Comparison of ENCODE assay signal across 8 mouse cellular contexts in genomic region chr5:130171956-130172601, GRCm38 (mm10). TPM values are rescaled to one million over a fixed set of nuclear protein-coding genes. Genes with fewer than 3 reads are reported as not detected.
DNase-seq lines count a peak whose midpoint lies in the region; ATAC-seq and TF ChIP-seq lines count a peak whose summit lies in the region.

No protein-coding gene starts in this region.

- DNase-seq in neural tube, embryonic 11.5 days (ENCODE audit: low spot score): no peak
- DNase-seq in neural tube, embryonic 10.5 days (ENCODE audit: extremely low spot score, low spot score): no peak
- DNase-seq in adrenal gland, postnatal 36 days: peak; percentile 61 to 69
- peak; percentile 11 for DNase-seq in forelimb bud, embryonic 11.5 days (ENCODE audit: low read depth, low spot score)
- DNase-seq in hindbrain, embryonic 14.5 days (ENCODE audit: low spot score): peak; percentile 26
- no peak for DNase-seq in liver, embryonic 11.5 days (ENCODE audit: low spot score)
- DNase-seq in midbrain, postnatal 0 days (ENCODE audit: low spot score): peak; percentile 38
- peak; percentile 39 for DNase-seq in testis, postnatal 14 days (ENCODE audit: low spot score)

- H3K27ac ChIP-seq in neural tube, embryonic 11.5 days (ENCODE audit: low read depth, low read length): peak overlapping the region; percentile 41; the same call in 1 of the 2 replicates
- H3K27ac ChIP-seq in hindbrain, embryonic 14.5 days: peak overlapping the region; percentile 76
- H3K27ac ChIP-seq in liver, embryonic 11.5 days (ENCODE audit: low read depth, low read length): peak overlapping the region; percentile 100
- H3K27ac ChIP-seq in midbrain, postnatal 0 days (ENCODE audit: low read depth, low read length): peak overlapping the region; percentile 87

- peak overlapping the region; percentile 39 for H3K4me2 ChIP-seq in neural tube, embryonic 11.5 days (ENCODE audit: low read depth)
- H3K4me2 ChIP-seq in hindbrain, embryonic 14.5 days (replicated peaks): peak overlapping the region; percentile 88
- H3K4me2 ChIP-seq in liver, embryonic 11.5 days: peak overlapping the region; percentile 79
- H3K4me2 ChIP-seq in midbrain, postnatal 0 days (ENCODE audit: low read depth, low read length, poor library complexity, severe bottlenecking): peak overlapping the region; percentile 76

- TF ChIP-seq CTCF in midbrain, postnatal 0 days (IDR thresholded peaks at IDR 0.05): no peak

- no peaks in the 10 kb centered on the region for H3K27me3 ChIP-seq in neural tube, embryonic 11.5 days (ENCODE audit: control insufficient read depth, insufficient read depth, low read length)
- H3K27me3 ChIP-seq in hindbrain, embryonic 14.5 days (ENCODE audit: control insufficient read depth, insufficient read depth, low read length): no peaks in the 10 kb centered on the region
- H3K27me3 ChIP-seq in liver, embryonic 11.5 days (replicated peaks; ENCODE audit: control insufficient read depth, insufficient read depth, low read length): no peaks in the 10 kb centered on the region
- H3K27me3 ChIP-seq in midbrain, postnatal 0 days (ENCODE audit: insufficient read depth, low read length): no peaks in the 10 kb centered on the region

- peak; percentile 39 for ATAC-seq in neural tube, embryonic 11.5 days (ENCODE audit: insufficient read depth, low FRiP score, low TSS enrichment)
- ATAC-seq in hindbrain, embryonic 14.5 days (ENCODE audit: low FRiP score): peak; percentile 17; the same call in 1 of the 2 replicates
- ATAC-seq in liver, embryonic 11.5 days (replicated peaks; ENCODE audit: low FRiP score): no peak; the same call in none of the 2 replicates
- no peak for ATAC-seq in midbrain, postnatal 0 days (ENCODE audit: low FRiP score)

- peaks cover 12% of the 10 kb centered on the region; the same call in 1 of the 2 replicates for H3K4me1 ChIP-seq in neural tube, embryonic 11.5 days (ENCODE audit: control insufficient read depth, insufficient read depth, low read length)
- H3K4me1 ChIP-seq in hindbrain, embryonic 14.5 days (replicated peaks; ENCODE audit: control insufficient read depth, insufficient read depth, low read length): peaks cover 22% of the 10 kb centered on the region
- peaks cover 36% of the 10 kb centered on the region for H3K4me1 ChIP-seq in liver, embryonic 11.5 days (replicated peaks; ENCODE audit: control insufficient read depth, insufficient read depth, low read length)
- peaks cover 14% of the 10 kb centered on the region for H3K4me1 ChIP-seq in midbrain, postnatal 0 days (ENCODE audit: insufficient read depth, low read length)

- H3K9ac ChIP-seq in neural tube, embryonic 11.5 days (ENCODE audit: low read length): peak overlapping the region; percentile 84
- H3K9ac ChIP-seq in hindbrain, embryonic 14.5 days: peak overlapping the region; percentile 93
- peak overlapping the region; percentile 90 for H3K9ac ChIP-seq in liver, embryonic 11.5 days (ENCODE audit: low read depth, low read length)
- H3K9ac ChIP-seq in midbrain, postnatal 0 days (replicated peaks; ENCODE audit: low read length, poor library complexity, severe bottlenecking): peak overlapping the region; percentile 89

- H3K9me3 ChIP-seq in neural tube, embryonic 11.5 days (ENCODE audit: control insufficient read depth, low read length): no peaks in the 10 kb centered on the region
- H3K9me3 ChIP-seq in hindbrain, embryonic 14.5 days (ENCODE audit: control insufficient read depth, low read length): no peaks in the 10 kb centered on the region
- no peaks in the 10 kb centered on the region for H3K9me3 ChIP-seq in liver, embryonic 11.5 days (ENCODE audit: control insufficient read depth, low read length)
- no peaks in the 10 kb centered on the region for H3K9me3 ChIP-seq in midbrain, postnatal 0 days (ENCODE audit: low read length)

- 2% methylated on average over 42 of the region's 46 CpGs for WGBS in neural tube, embryonic 11.5 days
- WGBS in hindbrain, embryonic 14.5 days: 1% methylated on average over 38 of the region's 46 CpGs
- WGBS in liver, embryonic 11.5 days: 2% methylated on average over 46 of the region's 46 CpGs
- WGBS in midbrain, postnatal 0 days: 2% methylated on average over 29 of the region's 46 CpGs

- no peaks in the 10 kb centered on the region for H3K36me3 ChIP-seq in neural tube, embryonic 11.5 days (ENCODE audit: control insufficient read depth, insufficient read depth, low read length)
- H3K36me3 ChIP-seq in hindbrain, embryonic 14.5 days (replicated peaks; ENCODE audit: control insufficient read depth, insufficient read depth): no peaks in the 10 kb centered on the region
- H3K36me3 ChIP-seq in liver, embryonic 11.5 days (ENCODE audit: control insufficient read depth, insufficient read depth, low read length): peaks cover 2% of the 10 kb centered on the region; the same call in 1 of the 2 replicates
- H3K36me3 ChIP-seq in midbrain, postnatal 0 days (ENCODE audit: insufficient read depth, low read length): no peaks in the 10 kb centered on the region

- peak overlapping the region; percentile 88 for H3K4me3 ChIP-seq in neural tube, embryonic 11.5 days (ENCODE audit: low read depth, low read length)
- peak overlapping the region; percentile 91 for H3K4me3 ChIP-seq in hindbrain, embryonic 14.5 days (replicated peaks; ENCODE audit: low read length)
- H3K4me3 ChIP-seq in liver, embryonic 11.5 days (ENCODE audit: low read depth, low read length): peak overlapping the region; percentile 89
- peak overlapping the region; percentile 94 for H3K4me3 ChIP-seq in midbrain, postnatal 0 days (ENCODE audit: low read depth, low read length)

RNA-seq across cellular contexts. Expression of gene Rabgef1, which starts 0.5 kb away (rescaled TPM):
- polyA plus RNA-seq in neural tube, embryonic 11.5 days (2014; fragmentation: Nextera tagmentation; extraction: Ambion mirVana): 25.4 and 27.8 TPM in 2 replicates
- total RNA-seq in adrenal gland, postnatal 36 days (2021): 10 to 100 TPM; 39.3 to 47.9 TPM
- polyA plus RNA-seq in hindbrain, embryonic 14.5 days (2014; fragmentation: Nextera tagmentation; extraction: Ambion mirVana): 35.7 and 40.3 TPM in 2 replicates
- polyA plus RNA-seq in liver, embryonic 11.5 days (2014; fragmentation: Nextera tagmentation; extraction: Ambion mirVana): 39.6 and 41.1 TPM in 2 replicates
- total RNA-seq in midbrain, postnatal 0 days (2014; rRNA removed): 15.5 and 24.2 TPM in 2 replicates
- 31.3 and 34.1 TPM in 2 replicates for polyA plus RNA-seq in midbrain, postnatal 0 days (2015; fragmentation: Nextera tagmentation; extraction: Ambion mirVana)

RNA-seq across cellular contexts. Expression of gene Kctd7, which starts 27.4 kb away (rescaled TPM):
- polyA plus RNA-seq in neural tube, embryonic 11.5 days (2014; fragmentation: Nextera tagmentation; extraction: Ambion mirVana): 7.2 and 8.3 TPM in 2 replicates
- total RNA-seq in adrenal gland, postnatal 36 days (2021): 10 to 100 TPM in 1 of 2 experiments, 1 to 10 TPM in 1; 8.6 to 14.6 TPM
- 15.3 and 18.1 TPM in 2 replicates for polyA plus RNA-seq in hindbrain, embryonic 14.5 days (2014; fragmentation: Nextera tagmentation; extraction: Ambion mirVana)
- polyA plus RNA-seq in liver, embryonic 11.5 days (2014; fragmentation: Nextera tagmentation; extraction: Ambion mirVana): 8.5 TPM in 2 replicates
- 19.5 and 22.3 TPM in 2 replicates for total RNA-seq in midbrain, postnatal 0 days (2014; rRNA removed)
- 12.2 and 14.3 TPM in 2 replicates for polyA plus RNA-seq in midbrain, postnatal 0 days (2015; fragmentation: Nextera tagmentation; extraction: Ambion mirVana)

RNA-seq across cellular contexts. Expression of gene Tmem248, which starts 44.8 kb away (rescaled TPM):
- 32.0 and 35.8 TPM in 2 replicates for polyA plus RNA-seq in neural tube, embryonic 11.5 days (2014; fragmentation: Nextera tagmentation; extraction: Ambion mirVana)
- total RNA-seq in adrenal gland, postnatal 36 days (2021): 10 to 100 TPM; 68.0 to 74.2 TPM
- 31.3 and 36.5 TPM in 2 replicates for polyA plus RNA-seq in hindbrain, embryonic 14.5 days (2014; fragmentation: Nextera tagmentation; extraction: Ambion mirVana)
- 43.3 and 49.0 TPM in 2 replicates for polyA plus RNA-seq in liver, embryonic 11.5 days (2014; fragmentation: Nextera tagmentation; extraction: Ambion mirVana)
- 46.9 and 50.1 TPM in 2 replicates for total RNA-seq in midbrain, postnatal 0 days (2014; rRNA removed)
- 28.6 and 31.6 TPM in 2 replicates for polyA plus RNA-seq in midbrain, postnatal 0 days (2015; fragmentation: Nextera tagmentation; extraction: Ambion mirVana)

Comparison
In these comparisons a context has a peak if more than half of its experiments do, and no peak if none do; other contexts are left out.
1. ATAC-seq: peak in neural tube, embryonic 11.5 days (single experiment) and hindbrain, embryonic 14.5 days (single experiment); none in liver, embryonic 11.5 days (single experiment) and midbrain, postnatal 0 days (single experiment).
2. DNase-seq: peak in adrenal gland, postnatal 36 days (2 of 2), forelimb bud, embryonic 11.5 days (single experiment), hindbrain, embryonic 14.5 days (single experiment), midbrain, postnatal 0 days (single experiment) and testis, postnatal 14 days (single experiment); none in neural tube, embryonic 11.5 days (single experiment), neural tube, embryonic 10.5 days (single experiment) and liver, embryonic 11.5 days (single experiment).
3. H3K27ac ChIP-seq: peak in every context shown above with its lines; median percentile 100 in liver, embryonic 11.5 days; 87 in midbrain, postnatal 0 days; 76 in hindbrain, embryonic 14.5 days; 41 in neural tube, embryonic 11.5 days.
4. Peak in every context shown above with its lines, with median percentiles within 50 percentile points of each other: H3K4me2 ChIP-seq, H3K4me3 ChIP-seq and H3K9ac ChIP-seq.